Mouse (Mus musculus): ENCODE data around the gene Pald1. TPM values are rescaled to one million over a fixed set of nuclear protein-coding genes. Genes with fewer than 3 reads are reported as not detected.

Gene Pald1
- polyA plus RNA-seq, 1 experiment: 7.5 TPM

DNA sequence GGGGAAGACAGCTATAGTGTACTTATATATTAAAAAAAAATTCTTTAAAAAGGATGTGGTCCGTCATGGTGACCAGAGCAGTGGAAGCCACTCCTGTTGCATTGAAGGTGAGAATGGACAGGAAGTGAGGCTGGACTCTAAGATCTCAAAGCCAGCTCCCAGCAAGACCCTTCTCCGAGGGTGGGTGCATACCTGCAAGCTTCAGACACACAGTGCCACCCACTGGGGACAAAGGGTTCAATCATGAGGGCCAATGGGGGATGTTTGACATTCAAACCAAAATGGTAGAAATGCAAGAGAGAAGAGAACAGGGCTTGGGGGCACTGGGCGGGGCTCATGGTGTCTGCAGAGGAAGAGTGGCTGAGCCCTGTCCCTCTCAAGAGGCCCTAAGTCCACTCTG is 64.8 kb downstream of the Pald1 start:
- TF ChIP-seq POLR2A (IDR thresholded peaks at IDR 0.05; ENCODE audit: control insufficient read depth, low read depth, low read length): no peak
- TF ChIP-seq CTCF (IDR thresholded peaks at IDR 0.05; ENCODE audit: control insufficient read depth, insufficient read depth, insufficient replicate concordance, low read depth, low read length): no peak
- H3K4me1 ChIP-seq (ENCODE audit: control insufficient read depth, insufficient read depth, low read length): no peaks in the 10 kb centered on the region
- no peak overlapping the region for H3K4me3 ChIP-seq (ENCODE audit: control insufficient read depth, low read depth, low read length)
- H3K27ac ChIP-seq (ENCODE audit: control insufficient read depth, insufficient read depth, low read depth, low read length): no peak overlapping the region
- no peaks in the 10 kb centered on the region for H3K27me3 ChIP-seq (ENCODE audit: control insufficient read depth, insufficient read depth, low read length)
- no peaks in the 10 kb centered on the region for H3K36me3 ChIP-seq (ENCODE audit: control insufficient read depth, insufficient read depth, low read length)

DNA sequence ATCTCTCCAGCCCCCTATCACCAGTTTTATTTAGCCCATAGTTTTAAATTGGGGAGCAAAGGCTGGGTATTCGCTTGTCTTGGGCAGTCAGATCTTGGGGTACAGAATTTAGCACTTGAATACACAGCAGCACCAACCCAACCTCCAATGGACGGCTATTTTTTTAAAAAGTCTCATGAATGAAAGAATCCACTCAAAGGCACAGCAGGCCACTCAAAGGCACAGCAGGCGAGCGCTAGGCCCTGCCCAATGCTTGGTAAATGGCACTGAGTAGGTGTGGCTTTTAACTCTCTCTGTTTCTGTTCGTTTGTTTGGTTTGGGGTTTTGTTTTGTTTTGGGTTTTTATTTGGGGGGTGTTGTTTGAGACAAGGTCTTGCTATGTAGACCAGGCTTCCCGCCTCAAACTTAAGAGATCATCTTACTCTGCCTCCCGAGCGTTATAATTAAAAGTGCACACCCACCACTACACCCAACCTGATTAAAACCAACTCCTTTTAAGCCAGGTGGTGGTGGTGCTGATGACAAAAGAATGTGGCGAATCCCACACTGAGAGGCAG is 67.9 kb downstream of the Pald1 start:
- H3K4me3 ChIP-seq (ENCODE audit: control insufficient read depth, low read depth, low read length): no peak overlapping the region
- no peaks in the 10 kb centered on the region for H3K27me3 ChIP-seq (ENCODE audit: control insufficient read depth, insufficient read depth, low read length)
- no peak overlapping the region for H3K27ac ChIP-seq (ENCODE audit: control insufficient read depth, insufficient read depth, low read depth, low read length)
- no peaks in the 10 kb centered on the region for H3K36me3 ChIP-seq (ENCODE audit: control insufficient read depth, insufficient read depth, low read length)
- no peaks in the 10 kb centered on the region; the same call in 1 of the 2 replicates for H3K4me1 ChIP-seq (ENCODE audit: control insufficient read depth, insufficient read depth, low read length)
- TF ChIP-seq POLR2A (IDR thresholded peaks at IDR 0.05; ENCODE audit: control insufficient read depth, low read depth, low read length): no peak
- TF ChIP-seq CTCF (IDR thresholded peaks at IDR 0.05; ENCODE audit: control insufficient read depth, insufficient read depth, insufficient replicate concordance, low read depth, low read length): no peak

GRCm38 (mm10) chr10:61313750-61314149 is 69.6 kb downstream of the Pald1 start:
- TF ChIP-seq POLR2A (IDR thresholded peaks at IDR 0.05; ENCODE audit: control insufficient read depth, low read depth, low read length) (no peak), CTCF (IDR thresholded peaks at IDR 0.05; ENCODE audit: control insufficient read depth, insufficient read depth, insufficient replicate concordance, low read depth, low read length) (no peak)
- no peaks in the 10 kb centered on the region for H3K36me3 ChIP-seq (ENCODE audit: control insufficient read depth, insufficient read depth, low read length)
- H3K4me3 ChIP-seq (ENCODE audit: control insufficient read depth, low read depth, low read length): no peak overlapping the region
- H3K27me3 ChIP-seq (ENCODE audit: control insufficient read depth, insufficient read depth, low read length): no peaks in the 10 kb centered on the region
- no peak overlapping the region for H3K27ac ChIP-seq (ENCODE audit: control insufficient read depth, insufficient read depth, low read depth, low read length)
- no peaks in the 10 kb centered on the region; the same call in 1 of the 2 replicates for H3K4me1 ChIP-seq (ENCODE audit: control insufficient read depth, insufficient read depth, low read length)

DNA sequence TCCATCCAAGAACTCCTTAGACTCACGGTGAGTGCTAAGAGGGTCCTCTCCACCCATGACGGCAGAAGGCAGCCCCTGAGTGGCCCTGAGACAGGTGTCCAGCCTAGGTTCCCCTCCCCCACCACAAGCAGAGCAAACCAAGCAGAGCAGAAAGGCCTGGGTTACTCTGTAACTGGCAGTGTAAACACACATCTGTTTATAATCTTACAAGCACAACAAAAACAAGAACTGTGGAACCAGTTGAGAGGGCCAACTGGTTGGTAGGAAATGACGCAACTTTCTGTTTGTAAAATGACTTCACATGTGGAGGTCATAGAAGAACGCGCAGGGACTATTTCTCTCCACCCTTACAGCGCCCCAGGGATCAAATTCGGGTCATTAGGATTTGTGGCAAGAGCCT is 70.6 kb downstream of the Pald1 start:
- Histone ChIP-seq H3K4me1 (ENCODE audit: control insufficient read depth, insufficient read depth, low read length) (no peaks in the 10 kb centered on the region; the same call in 1 of the 2 replicates), H3K4me3 (ENCODE audit: control insufficient read depth, low read depth, low read length) (no peak overlapping the region), H3K27ac (ENCODE audit: control insufficient read depth, insufficient read depth, low read depth, low read length) (no peak overlapping the region), H3K27me3 (ENCODE audit: control insufficient read depth, insufficient read depth, low read length) (no peaks in the 10 kb centered on the region), H3K36me3 (ENCODE audit: control insufficient read depth, insufficient read depth, low read length) (no peaks in the 10 kb centered on the region)
- TF ChIP-seq POLR2A (IDR thresholded peaks at IDR 0.05; ENCODE audit: control insufficient read depth, low read depth, low read length) (no peak), CTCF (IDR thresholded peaks at IDR 0.05; ENCODE audit: control insufficient read depth, insufficient read depth, insufficient replicate concordance, low read depth, low read length) (no peak)

- TF ChIP-seq POLR2A (IDR thresholded peaks at IDR 0.05; ENCODE audit: control insufficient read depth, low read depth, low read length) (no peak), CTCF (IDR thresholded peaks at IDR 0.05; ENCODE audit: control insufficient read depth, insufficient read depth, insufficient replicate concordance, low read depth, low read length) (no peak)
- H3K4me3 ChIP-seq (ENCODE audit: control insufficient read depth, low read depth, low read length): no peak overlapping the region
- H3K4me1 ChIP-seq (ENCODE audit: control insufficient read depth, insufficient read depth, low read length): no peaks in the 10 kb centered on the region; the same call in 1 of the 2 replicates
- H3K27me3 ChIP-seq (ENCODE audit: control insufficient read depth, insufficient read depth, low read length): no peaks in the 10 kb centered on the region
- no peaks in the 10 kb centered on the region for H3K36me3 ChIP-seq (ENCODE audit: control insufficient read depth, insufficient read depth, low read length)
- H3K27ac ChIP-seq (ENCODE audit: control insufficient read depth, insufficient read depth, low read depth, low read length): no peak overlapping the region
These were observed 71.2 kb downstream of the Pald1 start for GRCm38 (mm10) chr10:61312159-61312558.

DNA sequence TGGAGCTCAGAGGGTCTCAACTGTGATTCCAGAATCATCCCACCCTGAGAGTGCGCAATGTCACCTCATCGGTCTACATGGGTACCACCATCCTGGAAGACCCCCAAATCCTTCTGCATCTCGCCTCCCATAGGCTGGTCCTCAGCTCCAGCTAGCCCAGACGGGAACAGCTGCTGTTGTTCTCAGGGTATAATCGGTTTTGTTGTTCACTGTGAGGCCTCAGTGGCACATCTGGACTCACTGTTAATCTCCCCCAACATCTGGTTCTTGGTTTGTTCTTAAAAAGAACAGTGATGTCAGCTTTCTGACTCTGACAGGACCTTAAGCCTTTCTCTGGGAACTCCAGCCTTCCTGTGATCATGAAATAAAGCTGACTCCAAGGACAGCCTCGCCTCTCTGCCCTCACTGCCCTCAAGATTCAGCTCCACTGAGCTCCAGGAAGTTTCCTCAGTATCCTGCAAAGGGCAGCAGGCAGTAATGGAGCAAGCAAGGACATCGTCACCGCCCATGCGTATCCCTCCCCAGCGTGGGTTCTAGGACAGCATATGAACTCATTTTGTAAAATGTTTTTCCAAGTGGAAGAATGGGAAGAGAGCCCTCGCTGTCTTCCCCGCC is 74.5 kb downstream of the Pald1 start:
- Histone ChIP-seq H3K27ac (ENCODE audit: control insufficient read depth, insufficient read depth, low read depth, low read length) (no peak overlapping the region), H3K36me3 (ENCODE audit: control insufficient read depth, insufficient read depth, low read length) (no peaks in the 10 kb centered on the region), H3K27me3 (ENCODE audit: control insufficient read depth, insufficient read depth, low read length) (no peaks in the 10 kb centered on the region), H3K4me3 (ENCODE audit: control insufficient read depth, low read depth, low read length) (no peak overlapping the region), H3K4me1 (ENCODE audit: control insufficient read depth, insufficient read depth, low read length) (no peaks in the 10 kb centered on the region; the same call in 1 of the 2 replicates)
- TF ChIP-seq CTCF (IDR thresholded peaks at IDR 0.05; ENCODE audit: control insufficient read depth, insufficient read depth, insufficient replicate concordance, low read depth, low read length) (no peak), POLR2A (IDR thresholded peaks at IDR 0.05; ENCODE audit: control insufficient read depth, low read depth, low read length) (no peak)

- no peak for TF ChIP-seq CTCF (IDR thresholded peaks at IDR 0.05; ENCODE audit: control insufficient read depth, insufficient read depth, insufficient replicate concordance, low read depth, low read length)
- no peak for TF ChIP-seq POLR2A (IDR thresholded peaks at IDR 0.05; ENCODE audit: control insufficient read depth, low read depth, low read length)
- no peak overlapping the region for H3K27ac ChIP-seq (ENCODE audit: control insufficient read depth, insufficient read depth, low read depth, low read length)
- no peaks in the 10 kb centered on the region for H3K27me3 ChIP-seq (ENCODE audit: control insufficient read depth, insufficient read depth, low read length)
- no peaks in the 10 kb centered on the region for H3K4me1 ChIP-seq (ENCODE audit: control insufficient read depth, insufficient read depth, low read length)
- H3K36me3 ChIP-seq (ENCODE audit: control insufficient read depth, insufficient read depth, low read length): no peaks in the 10 kb centered on the region
- no peak overlapping the region for H3K4me3 ChIP-seq (ENCODE audit: control insufficient read depth, low read depth, low read length)
These were observed 77.3 kb downstream of the Pald1 start for GRCm38 (mm10) chr10:61305928-61306590.
